Mouse (Mus musculus): Measurements from ENCODE around the gene Myt1l.
A peak's percentile ranks its signal among the peaks of the same experiment; 100 is the strongest.

Myt1l gene

DNA sequence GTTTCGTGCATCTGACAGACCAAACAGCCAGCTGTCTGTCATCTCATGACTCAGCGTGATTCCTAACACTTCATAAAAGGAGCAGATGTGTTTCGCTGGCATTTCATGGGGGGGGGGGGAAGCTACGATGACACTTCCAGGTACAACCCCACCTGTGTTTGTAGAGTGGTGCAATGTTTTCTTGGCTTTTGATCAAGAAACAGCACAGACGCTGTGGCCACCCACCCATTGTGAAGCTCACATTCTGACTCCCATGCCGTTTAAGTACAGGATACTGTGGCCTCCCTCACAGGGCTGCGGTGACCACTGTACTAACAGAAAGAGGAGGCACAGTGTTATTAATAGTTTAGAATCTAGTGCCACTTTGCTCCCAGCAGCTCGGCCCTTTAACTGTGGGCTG is 175.4 kb downstream of the Myt1l start:
- no peak for ATAC-seq (ENCODE audit: insufficient number of reproducible peaks, low FRiP score, low TSS enrichment)

- no peak for ATAC-seq (ENCODE audit: insufficient number of reproducible peaks, low FRiP score, low TSS enrichment)
Observed at GRCm38 (mm10) chr12:29707094-29707493, 178.9 kb downstream of the Myt1l start.

GRCm38 (mm10) chr12:29708166-29708565 is 180.0 kb downstream of the Myt1l start:
- ATAC-seq (ENCODE audit: insufficient number of reproducible peaks, low FRiP score, low TSS enrichment) = no peak

DNA sequence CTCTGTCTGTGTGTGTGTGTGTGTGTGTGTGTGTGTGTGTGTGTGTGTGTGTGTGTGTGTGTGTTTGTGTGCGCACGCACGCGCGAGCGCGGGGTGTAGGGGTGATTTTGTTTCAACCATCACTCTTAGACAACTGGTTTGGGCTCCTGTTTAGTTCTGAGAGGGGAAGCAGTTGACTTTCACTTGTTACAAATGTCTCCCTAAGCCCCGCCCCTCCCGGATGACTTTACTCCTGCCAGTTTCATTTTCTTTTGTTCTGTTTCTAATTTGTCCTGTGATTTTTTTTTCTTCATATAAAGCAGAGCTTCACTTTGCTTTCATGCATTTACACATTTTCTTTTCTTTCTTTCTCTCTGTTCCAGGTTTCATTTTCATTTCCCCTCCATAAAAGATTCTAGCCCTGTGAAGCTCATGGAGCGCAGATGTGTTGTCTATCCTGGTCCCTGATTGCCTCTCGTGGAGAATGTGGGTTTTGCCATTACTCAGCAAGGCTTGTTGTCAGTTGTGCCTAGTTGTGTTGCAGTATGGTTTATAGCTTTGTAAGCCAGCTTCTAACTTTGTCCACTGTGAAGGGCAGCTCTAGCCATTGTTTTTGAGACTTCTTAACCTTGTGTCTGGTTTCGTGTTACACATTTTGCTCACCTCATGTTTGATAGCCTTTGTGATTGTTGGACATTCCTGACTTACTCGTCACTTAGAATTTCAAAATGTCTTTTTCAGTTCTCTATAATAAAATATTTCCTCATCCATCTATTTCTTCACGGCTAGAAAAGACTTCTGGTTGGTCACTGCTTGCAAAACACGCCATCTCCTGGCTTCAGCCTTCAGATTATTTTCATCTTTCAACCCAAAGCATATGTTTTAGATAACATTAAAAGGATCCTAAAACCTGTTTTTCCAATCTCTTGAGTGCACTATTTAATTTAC is 184.9 kb downstream of the Myt1l start:
- no peak for ATAC-seq (ENCODE audit: insufficient number of reproducible peaks, low FRiP score, low TSS enrichment)

- ATAC-seq (ENCODE audit: insufficient number of reproducible peaks, low FRiP score, low TSS enrichment) = peak; percentile 76
Observed at GRCm38 (mm10) chr12:29723722-29724338, 195.6 kb downstream of the Myt1l start.

- ATAC-seq (ENCODE audit: insufficient number of reproducible peaks, low FRiP score, low TSS enrichment) = no peak
Observed at GRCm38 (mm10) chr12:29728294-29728693, 200.1 kb downstream of the Myt1l start.

DNA sequence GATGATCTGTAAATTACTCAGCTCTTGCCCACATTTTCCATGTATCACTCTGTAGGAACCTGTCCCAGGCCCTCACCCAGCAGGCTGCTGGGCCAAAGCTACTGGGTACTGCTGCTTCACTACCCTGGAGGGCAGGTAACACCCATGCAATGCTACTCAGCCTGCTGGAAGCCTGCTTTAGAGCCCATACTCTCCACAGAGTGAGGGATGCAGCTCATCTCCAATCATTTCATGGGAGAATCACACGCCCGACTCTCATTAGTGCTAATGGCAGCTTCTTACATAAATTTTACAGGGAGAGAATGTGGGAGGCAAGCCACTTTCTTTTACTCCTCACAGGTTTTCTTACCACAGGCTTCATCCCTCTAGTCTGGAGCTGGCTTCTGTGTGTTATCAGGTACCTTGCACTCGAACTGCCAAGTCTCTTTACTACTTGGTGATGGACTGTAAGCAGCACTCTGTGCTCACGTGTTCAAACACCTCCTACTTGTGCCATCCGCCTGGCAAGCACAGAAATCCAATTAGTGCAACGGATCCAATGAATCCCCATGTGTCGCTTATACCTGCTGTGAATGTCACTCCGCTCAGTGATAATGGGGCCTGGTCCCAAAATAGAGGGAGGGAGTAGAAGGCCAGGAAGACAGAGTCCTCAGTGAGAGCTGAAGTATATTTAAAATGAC is 212.3 kb downstream of the Myt1l start:
- peak; percentile 76 for ATAC-seq (ENCODE audit: insufficient number of reproducible peaks, low FRiP score, low TSS enrichment)

- no peak for ATAC-seq (ENCODE audit: insufficient number of reproducible peaks, low FRiP score, low TSS enrichment)
Observed at GRCm38 (mm10) chr12:29741181-29741580, 213.0 kb downstream of the Myt1l start.

DNA sequence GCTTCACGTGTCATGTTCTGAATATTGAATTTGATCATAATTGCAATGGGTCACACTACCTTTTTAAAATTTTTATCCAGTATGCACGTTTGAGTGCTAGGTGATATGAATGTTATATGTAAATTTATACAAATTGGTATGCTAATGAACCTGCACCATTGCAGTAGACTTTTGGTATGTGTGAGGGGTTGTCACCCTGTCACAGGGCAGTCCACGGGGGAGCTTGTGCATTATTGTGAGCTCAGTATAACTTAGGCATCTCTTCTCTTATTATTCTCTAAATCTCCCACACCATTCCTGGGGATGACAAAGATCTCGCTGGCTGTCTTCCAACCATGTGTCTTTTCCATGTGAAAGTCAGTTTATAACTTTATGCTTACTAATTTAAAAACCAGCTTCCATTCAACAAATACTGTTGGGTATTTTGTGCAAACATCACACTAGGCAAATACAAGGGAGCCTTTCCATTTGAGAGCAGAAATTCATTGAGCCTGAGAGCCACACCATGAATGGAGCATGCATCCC is 222.5 kb downstream of the Myt1l start:
- ATAC-seq (ENCODE audit: insufficient number of reproducible peaks, low FRiP score, low TSS enrichment) = no peak

DNA sequence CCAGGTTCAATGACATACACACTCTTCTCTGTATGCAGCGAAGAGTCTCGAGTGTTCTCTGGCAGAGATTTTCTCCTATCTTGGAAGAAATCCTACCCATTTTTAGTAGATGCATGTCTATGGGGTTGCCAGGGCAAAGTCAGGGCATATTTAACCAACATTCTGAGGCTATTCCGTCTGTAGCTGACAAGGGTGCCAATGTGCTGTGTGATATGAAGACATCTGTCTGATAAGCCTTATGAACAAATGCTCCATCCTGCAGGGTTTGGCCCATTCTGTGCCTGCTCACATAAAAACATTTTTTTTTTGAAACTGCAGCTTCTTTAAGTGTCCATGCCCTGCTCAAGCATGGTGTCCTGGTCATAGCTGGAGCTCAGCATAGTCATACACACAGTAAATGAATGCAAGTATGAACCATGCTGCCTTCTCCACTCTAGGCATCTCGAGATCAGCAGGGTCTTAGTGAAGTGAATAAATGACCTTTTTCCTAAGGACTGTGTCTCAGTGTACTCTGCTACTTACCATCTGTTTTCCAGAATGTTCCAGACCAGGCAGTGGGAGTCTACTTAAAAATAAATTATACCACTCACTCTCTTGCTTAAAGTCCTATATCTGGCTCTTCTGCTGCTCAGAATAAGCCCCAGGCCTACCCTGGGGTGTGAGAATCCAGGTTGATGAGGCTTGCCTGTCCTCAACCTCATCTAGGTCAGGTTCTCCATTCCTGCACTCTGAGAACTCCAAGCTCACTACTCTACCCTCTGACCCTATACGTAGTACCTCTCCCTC is 227.1 kb downstream of the Myt1l start:
- 0 out of 2 replicates have a peak, but pooled peaks have one; percentile 17 for ATAC-seq (ENCODE audit: insufficient number of reproducible peaks, low FRiP score, low TSS enrichment)

DNA sequence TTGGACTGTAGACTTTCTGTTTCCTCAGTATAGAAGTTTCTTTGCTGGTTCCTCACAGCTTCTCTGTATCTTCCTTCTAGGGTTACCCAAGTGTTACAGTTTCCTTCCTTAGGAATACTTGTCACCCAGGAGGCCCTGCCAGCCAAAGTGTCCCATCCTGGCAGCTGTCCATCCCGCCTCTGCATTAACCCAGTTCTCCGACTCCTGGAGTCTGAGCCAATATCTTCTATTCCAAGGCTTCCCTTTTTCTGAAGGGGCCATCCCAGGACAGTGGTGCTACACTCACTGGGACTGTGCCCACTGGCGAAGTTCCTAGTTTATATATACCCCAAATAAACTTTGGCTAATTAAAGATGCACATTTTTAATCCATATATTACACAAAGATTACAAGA is 227.7 kb downstream of the Myt1l start:
- ATAC-seq (ENCODE audit: insufficient number of reproducible peaks, low FRiP score, low TSS enrichment) = no peak; the same call in 1 of the 2 replicates

- ATAC-seq (ENCODE audit: insufficient number of reproducible peaks, low FRiP score, low TSS enrichment) = no peak
Observed at GRCm38 (mm10) chr12:29760611-29761010, 232.4 kb downstream of the Myt1l start.

DNA sequence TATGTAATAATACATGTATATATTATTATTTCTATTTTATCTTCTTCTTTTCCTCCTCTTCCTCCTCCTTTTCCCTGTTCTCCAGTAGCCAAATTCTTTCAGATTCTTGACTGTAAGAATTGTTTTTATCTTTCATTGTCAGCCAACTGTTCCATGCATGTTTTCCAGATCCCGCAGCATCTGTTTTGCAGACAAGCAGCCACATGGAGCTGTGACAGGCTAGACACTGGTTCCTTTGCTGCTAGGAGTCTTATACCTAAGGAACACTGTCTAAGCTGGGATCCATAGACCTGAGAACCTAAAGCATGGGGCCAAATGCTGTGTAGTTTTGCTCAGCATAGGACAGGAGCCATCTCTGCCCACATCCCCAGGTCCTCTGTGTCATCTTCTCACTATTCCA is 238.0 kb downstream of the Myt1l start:
- ATAC-seq (ENCODE audit: insufficient number of reproducible peaks, low FRiP score, low TSS enrichment) = no peak

DNA sequence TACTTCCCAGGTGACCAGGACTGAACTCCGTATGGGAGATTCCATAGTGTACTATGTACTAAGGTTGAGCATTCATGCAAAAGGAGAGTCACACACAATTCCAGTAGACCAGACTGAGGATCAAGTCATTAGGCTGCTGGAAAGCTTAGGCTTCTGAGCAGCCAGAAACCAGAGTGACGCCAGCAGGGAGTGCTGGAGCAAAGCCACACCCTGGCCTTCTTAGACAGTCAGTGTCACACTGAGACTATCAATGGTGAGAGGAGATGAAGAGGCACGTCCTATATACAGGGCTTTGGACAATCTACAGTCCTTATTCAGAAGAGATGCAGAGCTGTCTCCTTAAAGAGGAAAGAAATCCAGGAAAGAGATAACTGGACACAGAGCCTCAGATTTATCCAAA is 243.6 kb downstream of the Myt1l start:
- ATAC-seq (ENCODE audit: insufficient number of reproducible peaks, low FRiP score, low TSS enrichment) = peak; percentile 55; the same call in 1 of the 2 replicates

GRCm38 (mm10) chr12:29772401-29772800 is 244.2 kb downstream of the Myt1l start:
- no peak for ATAC-seq (ENCODE audit: insufficient number of reproducible peaks, low FRiP score, low TSS enrichment)

DNA sequence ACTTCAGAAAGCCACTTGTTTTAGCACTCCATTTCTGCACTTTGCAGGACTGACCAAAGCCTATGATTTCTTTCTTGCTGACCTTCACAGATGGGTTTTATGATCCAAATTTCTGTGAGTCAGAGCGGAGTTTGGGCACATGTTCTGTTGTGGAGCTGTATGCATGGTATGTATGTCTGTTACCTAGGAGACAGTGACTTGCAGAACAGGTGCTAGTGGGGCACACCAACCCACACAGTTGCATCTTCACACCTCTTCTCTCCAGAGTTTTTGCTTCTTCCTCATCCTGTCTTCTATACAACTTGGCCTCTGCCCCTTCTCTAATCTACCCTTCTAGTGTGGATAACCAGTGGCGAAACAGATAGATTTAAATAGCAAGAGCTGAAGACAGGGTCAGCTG is 250.7 kb downstream of the Myt1l start:
- ATAC-seq (ENCODE audit: insufficient number of reproducible peaks, low FRiP score, low TSS enrichment) = no peak

DNA sequence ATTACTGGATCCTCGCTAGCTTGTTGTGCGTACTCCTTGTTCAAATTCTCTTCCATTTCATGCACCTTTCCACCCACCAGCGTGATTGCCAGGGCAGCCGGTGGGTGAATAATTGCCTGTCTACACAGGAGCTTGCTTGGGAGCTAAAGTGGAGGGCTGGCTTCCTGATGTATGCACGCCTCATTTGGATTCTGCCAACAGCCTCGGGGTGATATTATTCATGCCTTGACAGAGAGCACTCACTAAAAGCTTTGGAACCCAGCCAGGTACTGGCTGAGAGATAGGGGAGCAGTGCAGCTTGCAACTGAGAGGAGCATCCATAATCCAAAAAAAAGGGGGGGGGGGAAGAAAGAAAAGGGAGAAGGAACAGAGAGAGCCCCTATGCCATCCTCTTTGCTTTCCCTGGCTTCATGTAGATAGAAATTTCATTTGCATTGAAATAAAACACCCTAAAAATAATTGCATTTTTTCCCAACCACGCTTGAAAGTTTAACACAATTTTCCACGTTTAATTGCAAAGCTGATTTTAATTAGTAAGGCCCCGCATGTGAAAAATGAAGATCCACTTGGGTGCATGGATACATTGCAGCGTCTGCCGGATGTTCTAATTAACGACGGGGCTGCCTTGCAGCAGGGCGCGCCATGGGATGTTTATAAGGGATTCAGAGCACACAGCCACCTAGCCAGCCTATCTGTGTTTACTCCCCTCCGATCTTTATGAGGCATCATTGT is 261.3 kb downstream of the Myt1l start:
- peak; percentile 71; the same call in 1 of the 2 replicates for ATAC-seq (ENCODE audit: insufficient number of reproducible peaks, low FRiP score, low TSS enrichment)

DNA sequence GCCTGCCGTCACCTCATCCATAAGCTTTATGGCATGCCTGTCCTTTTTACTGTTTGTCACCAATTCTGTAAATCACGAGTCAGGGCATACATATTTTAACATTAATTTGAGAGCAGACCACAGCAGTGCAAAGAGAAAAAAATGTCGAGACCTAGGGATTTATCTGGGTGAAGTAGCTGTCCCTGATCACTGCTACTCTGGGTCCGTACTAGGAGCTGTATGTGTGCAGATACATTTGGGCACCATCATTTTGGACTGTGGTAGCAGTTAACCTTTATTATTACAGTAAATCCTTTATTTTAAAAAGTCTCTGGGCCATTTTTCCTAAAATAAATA is 261.8 kb downstream of the Myt1l start:
- no peak for ATAC-seq (ENCODE audit: insufficient number of reproducible peaks, low FRiP score, low TSS enrichment)

- no peak for ATAC-seq (ENCODE audit: insufficient number of reproducible peaks, low FRiP score, low TSS enrichment)
Observed at GRCm38 (mm10) chr12:29792998-29793397, 264.8 kb downstream of the Myt1l start.
